Mouse (Mus musculus) lung, embryonic 15.5 days (tissue): ENCODE measurements around the gene Cebpa. TPM values are rescaled to one million over a fixed set of nuclear protein-coding genes. Genes with fewer than 3 reads are reported as not detected.

ENCODE experiments used
- ATAC-seq: fragments of 200-750 bp; cut with Nextera tagmentation; 2 replicates; pipeline ENCODE4 v1.8.0; 2017; ENCODE audit warnings: moderate number of reproducible peaks, borderline replicate concordance; ENCODE audit not compliant: low FRiP score, low TSS enrichment; ENCODE audit errors: extremely low read depth
- H3K27ac ChIP-seq: fragments of 300-500 bp; sonication (generic); 2 replicates; pipeline ENCODE4 v1.5.1; 2015; ENCODE audit warnings: moderate library complexity, mild to moderate bottlenecking, inconsistent platforms
- H3K27me3 ChIP-seq: fragments of 300-500 bp; sonication (generic); 2 replicates; pipeline ENCODE4 v1.6.1; 2015; ENCODE audit warnings: inconsistent platforms
- H3K36me3 ChIP-seq: fragments of 300-500 bp; sonication (generic); 2 replicates; pipeline ENCODE4 v1.6.1; 2015; ENCODE audit warnings: inconsistent platforms
- H3K4me1 ChIP-seq: fragments of 300-500 bp; sonication (generic); 2 replicates; pipeline ENCODE4 v1.6.1; 2015; ENCODE audit warnings: inconsistent platforms
- H3K4me2 ChIP-seq: fragments of 300-500 bp; sonication (generic); 2 replicates; pipeline ENCODE4 v1.6.1; 2015; ENCODE audit warnings: inconsistent platforms, mild to moderate bottlenecking, moderate library complexity
- H3K4me3 ChIP-seq: fragments of 300-500 bp; sonication (generic); 2 replicates; pipeline ENCODE4 v1.5.1; 2015; ENCODE audit warnings: mild to moderate bottlenecking, inconsistent platforms
- H3K9ac ChIP-seq: fragments of 300-500 bp; sonication (generic); 2 replicates; pipeline ENCODE4 v1.6.1; 2015; ENCODE audit warnings: inconsistent platforms
- H3K9me3 ChIP-seq: fragments of 300-500 bp; sonication (generic); 2 replicates; pipeline ENCODE4 v1.6.1; 2016; ENCODE audit warnings: inconsistent platforms
- WGBS: fragments of 180-500 bp; shearing (Covaris S2); methylation state at CpG from one replicate; pipeline ENCODE4 v1.1.7; 2015; 5-methylcytosine and 5-hydroxymethylcytosine counted together
- microRNA-seq: library from miRNA; unstranded; fragments of <30 nt; microRNA quantifications from one replicate; pipeline ENCODE4, GENCODE M21; 2016
- polyA plus RNA-seq: library from polyadenylated mRNA; unstranded; fragments of >200 nt; fragmentation: Nextera tagmentation; extraction: Ambion mirVana; gene quantifications from 2 replicates; pipeline ENCODE4 v1.2.1, GENCODE M21; 2015

The Cebpa gene
- polyA plus RNA-seq, 1 experiment from 2014 or later = 7.3 TPM

DNA sequence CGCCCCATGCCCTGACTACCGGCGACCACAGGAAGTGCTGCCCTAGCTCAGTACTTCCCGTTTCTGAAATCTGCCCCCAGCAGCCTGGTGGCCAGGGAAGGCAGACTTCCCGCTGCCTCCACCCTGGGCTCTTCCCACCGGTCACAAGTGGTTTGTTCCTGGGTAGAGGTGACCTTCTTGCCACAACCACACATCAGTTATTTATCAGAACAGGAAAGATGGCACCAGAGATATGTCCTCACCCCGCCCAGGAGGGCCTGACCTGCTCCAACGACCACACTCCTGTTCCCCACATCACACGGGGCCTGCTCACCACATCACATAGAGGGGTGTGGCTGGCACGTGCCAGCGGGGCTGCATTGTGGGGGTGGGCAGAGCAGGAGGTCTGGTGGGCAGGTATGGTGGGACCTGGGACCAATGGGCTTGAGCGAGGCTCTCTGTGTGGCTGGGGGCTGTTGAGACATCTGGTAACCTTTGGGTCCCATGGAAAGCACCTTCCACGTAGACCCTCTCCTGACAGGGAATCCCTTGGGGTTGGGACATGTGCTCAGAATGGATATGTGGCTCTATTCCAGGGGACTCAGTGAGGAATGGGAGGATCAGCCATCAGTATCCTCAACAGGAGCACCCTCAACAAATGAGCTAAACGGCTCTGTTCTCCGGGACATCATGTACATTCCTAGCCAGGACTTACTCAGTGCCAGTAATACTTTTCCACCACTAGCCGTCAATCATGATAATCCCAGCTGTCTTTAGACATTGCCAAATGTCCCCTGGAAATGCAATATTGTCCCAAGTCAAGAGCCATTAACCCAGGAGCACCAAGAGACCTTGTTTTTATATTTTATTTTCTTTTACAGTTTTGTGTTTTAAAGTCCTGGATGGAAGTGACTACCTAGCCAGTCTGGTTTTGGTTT lies 37.7 kb downstream of the Cebpa start:
- H3K9me3 ChIP-seq = no peaks in the 10 kb centered on the region
- 62% methylated on average over 16 of the region's 16 CpGs for WGBS
- H3K27me3 ChIP-seq = no peaks in the 10 kb centered on the region
- no peak overlapping the region for H3K4me3 ChIP-seq
- no peak overlapping the region for H3K9ac ChIP-seq
- no peak overlapping the region for H3K27ac ChIP-seq
- no peak overlapping the region for H3K4me2 ChIP-seq
- no peaks in the 10 kb centered on the region for H3K4me1 ChIP-seq
- H3K36me3 ChIP-seq = no peaks in the 10 kb centered on the region
- ATAC-seq = no peak

DNA sequence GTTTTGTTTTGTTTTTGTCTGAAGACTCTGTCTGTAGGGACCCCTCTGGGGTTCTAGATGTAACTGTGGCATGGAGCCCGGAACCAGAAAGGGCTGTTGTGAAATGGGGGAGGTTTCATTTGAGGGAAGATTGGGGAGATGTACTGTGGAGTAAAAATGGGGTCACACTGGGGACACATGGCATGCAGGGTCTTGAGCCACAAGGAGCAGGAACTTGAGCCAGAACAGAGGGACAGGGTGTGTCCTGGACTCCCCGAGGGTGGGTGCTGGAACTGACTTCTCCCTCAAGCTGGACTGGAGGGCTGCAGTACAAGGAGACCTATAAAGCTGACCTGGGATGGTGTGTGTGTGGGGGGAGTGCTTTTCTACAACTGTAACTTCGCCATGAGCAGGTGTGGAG lies 38.4 kb downstream of the Cebpa start:
- no peak overlapping the region for H3K27ac ChIP-seq
- no peak overlapping the region for H3K4me2 ChIP-seq
- WGBS = 59% methylated on average over 3 of the region's 3 CpGs
- H3K4me1 ChIP-seq = no peaks in the 10 kb centered on the region
- no peaks in the 10 kb centered on the region for H3K9me3 ChIP-seq
- H3K9ac ChIP-seq = no peak overlapping the region
- H3K36me3 ChIP-seq = no peaks in the 10 kb centered on the region
- no peak overlapping the region for H3K4me3 ChIP-seq
- no peak for ATAC-seq
- H3K27me3 ChIP-seq = no peaks in the 10 kb centered on the region

- H3K9ac ChIP-seq = no peak overlapping the region
- H3K4me1 ChIP-seq = no peaks in the 10 kb centered on the region
- ATAC-seq = no peak
- H3K4me2 ChIP-seq = no peak overlapping the region
- H3K36me3 ChIP-seq = no peaks in the 10 kb centered on the region
- H3K27ac ChIP-seq = no peak overlapping the region
- no peaks in the 10 kb centered on the region for H3K9me3 ChIP-seq
- 73% methylated on average over 6 of the region's 6 CpGs for WGBS
- H3K4me3 ChIP-seq = no peak overlapping the region
- no peaks in the 10 kb centered on the region for H3K27me3 ChIP-seq
Measured at GRCm38 (mm10) chr7:35162443-35162842, 43.4 kb downstream of the Cebpa start.

DNA sequence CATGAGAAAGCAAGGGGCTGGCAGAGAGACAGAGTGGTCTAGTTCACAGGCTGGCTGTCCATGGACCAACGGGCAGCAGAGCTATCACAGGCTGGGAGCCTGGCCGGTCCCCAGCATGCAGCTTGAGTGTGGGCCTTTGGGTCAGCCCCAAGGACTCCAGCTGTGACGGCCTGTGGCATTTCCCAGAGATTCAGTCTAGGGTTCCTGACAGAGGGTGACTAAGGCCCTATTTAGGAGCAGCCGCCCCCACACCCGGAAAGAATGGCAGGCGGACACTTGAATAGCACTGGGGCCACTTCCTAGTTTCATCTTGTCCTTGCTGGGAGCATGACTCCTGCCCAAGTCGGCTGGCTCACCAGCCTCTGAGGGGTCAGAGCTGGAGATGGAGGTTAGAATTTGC lies 44.5 kb downstream of the Cebpa start:
- no peaks in the 10 kb centered on the region for H3K4me1 ChIP-seq
- no peak for ATAC-seq
- no peaks in the 10 kb centered on the region for H3K9me3 ChIP-seq
- H3K27ac ChIP-seq = no peak overlapping the region
- H3K4me3 ChIP-seq = no peak overlapping the region
- no peak overlapping the region for H3K9ac ChIP-seq
- no peaks in the 10 kb centered on the region for H3K36me3 ChIP-seq
- WGBS = 64% methylated on average over 7 of the region's 7 CpGs
- no peaks in the 10 kb centered on the region for H3K27me3 ChIP-seq
- no peak overlapping the region for H3K4me2 ChIP-seq

DNA sequence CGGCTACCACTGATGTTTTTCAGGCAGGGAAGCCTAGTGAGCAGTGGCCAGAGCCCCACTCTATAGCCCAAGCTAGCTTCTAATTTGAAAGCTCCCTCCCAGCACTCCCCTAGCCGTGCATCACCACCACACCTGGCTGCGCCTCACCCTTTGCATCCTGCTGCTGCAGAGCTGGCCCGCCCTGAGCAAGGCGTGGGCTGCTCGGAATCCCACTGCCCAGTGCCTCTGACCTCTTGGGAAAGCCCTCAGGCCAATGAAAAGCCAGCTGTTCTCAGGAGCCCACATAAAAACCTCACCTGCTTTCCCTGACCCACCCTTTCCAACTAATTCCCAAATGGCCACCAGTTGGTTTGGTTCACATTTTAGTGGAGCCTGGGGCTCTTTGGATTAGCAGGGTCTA lies 45.0 kb downstream of the Cebpa start:
- ATAC-seq = no peak
- Histone ChIP-seq H3K27ac (no peak overlapping the region), H3K9ac (no peak overlapping the region), H3K36me3 (no peaks in the 10 kb centered on the region), H3K4me3 (no peak overlapping the region), H3K9me3 (no peaks in the 10 kb centered on the region), H3K4me1 (no peaks in the 10 kb centered on the region), H3K27me3 (no peaks in the 10 kb centered on the region), H3K4me2 (no peak overlapping the region)
- 78% methylated on average over 6 of the region's 6 CpGs for WGBS

DNA sequence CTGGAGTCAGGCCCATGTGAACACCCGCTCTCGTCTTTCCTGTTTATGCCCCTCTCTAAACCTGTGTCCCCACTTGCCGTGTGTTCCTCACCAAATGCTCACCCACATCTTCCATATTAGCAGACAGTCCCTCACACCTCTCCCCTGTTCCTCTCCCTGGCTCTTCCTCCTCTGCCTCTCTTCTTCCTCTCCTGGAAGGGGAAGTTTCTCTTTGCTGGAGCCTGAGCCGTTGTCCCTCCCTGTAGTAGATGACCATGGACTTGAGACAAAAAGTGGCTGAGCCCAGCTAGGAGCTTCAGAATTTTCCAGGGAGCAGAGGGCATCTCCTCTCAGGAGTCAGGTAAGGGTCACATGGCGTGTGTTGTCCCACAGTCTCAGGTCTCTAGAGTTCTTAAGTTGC lies 47.9 kb downstream of the Cebpa start:
- no peak overlapping the region for H3K27ac ChIP-seq
- no peaks in the 10 kb centered on the region for H3K9me3 ChIP-seq
- H3K27me3 ChIP-seq = 0 out of 2 replicates have a peak, but pooled peaks cover 6% of the 10 kb centered on the region
- H3K9ac ChIP-seq = no peak overlapping the region
- 73% methylated on average over 5 of the region's 5 CpGs for WGBS
- H3K36me3 ChIP-seq = no peaks in the 10 kb centered on the region
- ATAC-seq = no peak
- H3K4me3 ChIP-seq = no peak overlapping the region
- H3K4me1 ChIP-seq = peaks cover 7% of the 10 kb centered on the region
- H3K4me2 ChIP-seq = no peak overlapping the region

DNA sequence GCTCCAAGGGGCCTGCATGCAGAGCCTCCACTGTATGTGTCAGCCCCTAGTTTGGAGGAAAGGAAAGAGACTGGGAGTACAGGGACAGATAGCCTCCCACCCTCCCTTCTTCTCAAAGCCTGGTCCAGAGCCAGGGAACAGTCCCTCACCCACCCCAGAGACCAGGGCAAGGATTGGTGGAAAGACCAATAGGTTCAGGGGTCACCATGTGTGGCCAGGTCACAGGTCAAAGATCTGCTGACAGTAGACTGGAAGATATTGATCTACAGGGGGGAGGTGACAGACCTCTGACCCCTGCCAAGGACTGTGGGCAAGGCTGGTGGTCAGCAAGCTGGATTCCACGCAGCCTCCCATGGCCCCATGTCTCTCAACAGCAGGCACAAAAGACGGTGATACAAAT lies 48.8 kb downstream of the Cebpa start:
- Histone ChIP-seq H3K4me1 (peaks cover 7% of the 10 kb centered on the region), H3K9me3 (no peaks in the 10 kb centered on the region), H3K4me3 (no peak overlapping the region), H3K9ac (no peak overlapping the region), H3K36me3 (no peaks in the 10 kb centered on the region), H3K27me3 (peaks cover 8% of the 10 kb centered on the region; the same call in 1 of the 2 replicates), H3K27ac (no peak overlapping the region), H3K4me2 (no peak overlapping the region)
- 81% methylated on average over 2 of the region's 2 CpGs for WGBS
- no peak for ATAC-seq

DNA sequence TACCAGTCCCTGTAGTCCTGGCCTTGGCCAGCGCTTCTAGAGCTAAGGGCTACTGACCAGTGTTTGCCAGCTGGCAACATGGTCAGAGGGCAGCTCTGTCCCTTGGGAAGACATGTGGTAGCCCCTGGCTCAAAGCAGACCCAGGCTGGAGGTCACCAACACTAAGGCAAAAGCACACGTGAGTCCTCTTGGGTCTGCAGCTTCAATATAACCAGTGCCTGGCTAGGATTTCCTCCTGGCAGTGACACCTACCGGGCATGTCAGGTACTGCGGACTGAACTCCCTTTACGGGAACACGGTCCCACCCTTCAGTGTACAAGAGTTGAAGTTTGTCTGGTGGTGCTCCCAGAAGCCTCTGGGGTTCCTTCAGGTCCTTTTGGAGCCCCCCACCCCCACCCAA lies 50.2 kb downstream of the Cebpa start:
- peak; percentile 13; the same call in 1 of the 2 replicates for ATAC-seq

More for the DNA sequence above, 50.2 kb downstream of the Cebpa start:
- Histone ChIP-seq H3K9me3 (no peaks in the 10 kb centered on the region), H3K36me3 (no peaks in the 10 kb centered on the region), H3K4me2 (no peak overlapping the region), H3K27me3 (peaks cover 14% of the 10 kb centered on the region; the same call in 1 of the 2 replicates), H3K9ac (no peak overlapping the region), H3K4me3 (no peak overlapping the region), H3K27ac (no peak overlapping the region), H3K4me1 (peaks cover 7% of the 10 kb centered on the region)
- 14% methylated on average over 6 of the region's 6 CpGs for WGBS

Small RNA genes within 50 kb of the gene (microRNA-seq; reads per million reads assigned to microRNA genes)
- not detected for gene Gm25033

Other genes starting within 250 kb of the Cebpa start
- gene Pepd, start 206.9 kb upstream of the Cebpa start, polyA plus RNA-seq = 67.5 and 67.6 TPM in 2 replicates
- 42.3 and 44.9 TPM in 2 replicates for gene Cebpg, start 62.7 kb upstream of the Cebpa start, polyA plus RNA-seq
- 2.3 and 3.4 TPM in 2 replicates for gene Slc7a10, start 67.1 kb downstream of the Cebpa start, polyA plus RNA-seq
- gene Lrp3, start 96.2 kb downstream of the Cebpa start, polyA plus RNA-seq = 7.7 and 7.9 TPM in 2 replicates
- 14.2 and 15.7 TPM in 2 replicates for gene Gpatch1, start 199.1 kb downstream of the Cebpa start, polyA plus RNA-seq
- gene Rhpn2, start 214.9 kb downstream of the Cebpa start, polyA plus RNA-seq = 4.7 and 5.0 TPM in 2 replicates